Mouse (Mus musculus): Measurements from ENCODE around the gene Cptp. TPM values are rescaled to one million over a fixed set of nuclear protein-coding genes. Genes with fewer than 3 reads are reported as not detected.
A peak's percentile ranks its signal among the peaks of the same experiment; 100 is the strongest.

Cptp gene
- total RNA-seq, 2 experiments from 2014 or later: 14.5 to 16.0 TPM

- intact Hi-C loops (cut with DNase I): no loop called here
- peak in 1 of 2 experiments; percentile 39 for DNase-seq
These were observed 21.5 kb downstream of the Cptp start for GRCm38 (mm10) chr4:155847591-155848352.

GRCm38 (mm10) chr4:155846871-155847578 lies 22.2 kb downstream of the Cptp start, which contains the start of gene Dvl1:
Gene Dvl1 (plus strand): TSS chr4:155847402.
- intact Hi-C loops (cut with DNase I): no loop called here

GRCm38 (mm10) chr4:155843231-155843630 lies 26.0 kb downstream of the Cptp start:
- no peak for DNase-seq
- intact Hi-C loops (cut with DNase I): no loop called here

More at GRCm38 (mm10) chr4:155846871-155847578, 22.2 kb downstream of the Cptp start, which contains the start of gene Dvl1:
- DNase-seq: peak; percentile 92 to 95

GRCm38 (mm10) chr4:155841651-155842270 lies 27.5 kb downstream of the Cptp start:
- peak in 1 of 2 experiments; percentile 15 for DNase-seq
- intact Hi-C loops (cut with DNase I): no loop called here

GRCm38 (mm10) chr4:155841003-155841454 lies 28.2 kb downstream of the Cptp start:
- DNase-seq: peak in 1 of 2 experiments; percentile 62
- intact Hi-C loops (cut with DNase I): no loop called here

GRCm38 (mm10) chr4:155840076-155841002 lies 28.9 kb downstream of the Cptp start:
- intact Hi-C loops (cut with DNase I): no loop called here
- no peak for DNase-seq

- intact Hi-C loops (cut with DNase I): no loop called here
- peak; percentile 87 to 90 for DNase-seq
These were observed 29.7 kb downstream of the Cptp start, which contains the start of gene Mxra8 for GRCm38 (mm10) chr4:155839483-155839910. Gene Mxra8 (plus strand): TSS chr4:155839680.

GRCm38 (mm10) chr4:155838187-155839153 lies 30.8 kb downstream of the Cptp start:
- intact Hi-C loops (cut with DNase I): no loop called here
- peak in 1 of 2 experiments; percentile 61 for DNase-seq

- intact Hi-C loops (cut with DNase I): no loop called here
- DNase-seq: peak; percentile 57 to 64
These were observed 31.7 kb downstream of the Cptp start for GRCm38 (mm10) chr4:155837404-155838010.

- intact Hi-C loops (cut with DNase I): no loop called here
These were observed 35.4 kb downstream of the Cptp start for GRCm38 (mm10) chr4:155833836-155834235.

GRCm38 (mm10) chr4:155833234-155833633 lies 36.0 kb downstream of the Cptp start:
- no peak for DNase-seq
- intact Hi-C loops (cut with DNase I): no loop called here

More at GRCm38 (mm10) chr4:155833836-155834235, 35.4 kb downstream of the Cptp start:
- peak; percentile 84 to 86 for DNase-seq

GRCm38 (mm10) chr4:155832321-155832720 lies 36.9 kb downstream of the Cptp start:
- no peak for DNase-seq
- intact Hi-C loops (cut with DNase I): no loop called here

- intact Hi-C loops (cut with DNase I): no loop called here
- DNase-seq: no peak
These were observed 37.4 kb downstream of the Cptp start for GRCm38 (mm10) chr4:155831831-155832230.

- intact Hi-C loops (cut with DNase I): no loop called here
- DNase-seq: peak; percentile 91 to 95
These were observed 38.0 kb downstream of the Cptp start, which contains the start of gene Aurkaip1 for GRCm38 (mm10) chr4:155831205-155831766. Gene Aurkaip1 (plus strand): TSS chr4:155831272.

- intact Hi-C loops (cut with DNase I): no loop called here
- DNase-seq: no peak
These were observed 38.6 kb downstream of the Cptp start for GRCm38 (mm10) chr4:155830596-155830995.

GRCm38 (mm10) chr4:155829866-155830265 lies 39.4 kb downstream of the Cptp start:
- DNase-seq: no peak
- intact Hi-C loops (cut with DNase I): no loop called here

GRCm38 (mm10) chr4:155823443-155823842 lies 45.8 kb downstream of the Cptp start:
- no peak for DNase-seq
- intact Hi-C loops (cut with DNase I): no loop called here

- no peak for DNase-seq
- intact Hi-C loops (cut with DNase I): no loop called here
These were observed 48.2 kb downstream of the Cptp start for GRCm38 (mm10) chr4:155821025-155821424.
